8 mouse cellular contexts compared by ENCODE assay signal in the genomic region with DNA sequence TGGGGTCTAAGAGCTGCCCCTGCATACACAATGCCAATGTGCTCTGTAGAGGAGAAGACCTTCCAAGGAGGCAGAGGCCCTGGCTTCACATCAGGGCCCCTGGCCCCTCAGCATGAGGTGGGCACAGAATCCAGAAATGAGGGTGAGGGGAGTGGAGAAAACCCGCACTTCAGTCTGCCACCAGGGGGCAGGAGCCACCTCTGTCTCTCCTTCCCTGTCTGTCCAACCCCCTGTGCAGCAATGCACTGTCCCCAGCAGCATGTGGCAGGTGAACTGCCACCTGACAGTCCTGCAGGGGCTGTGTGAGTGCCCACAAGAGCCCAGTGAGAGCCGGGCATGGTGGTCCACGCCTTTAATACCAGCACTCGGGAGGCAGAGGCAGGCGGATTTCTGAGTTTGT. TPM values are rescaled to one million over a fixed set of nuclear protein-coding genes. Genes with fewer than 3 reads are reported as not detected.
DNase-seq lines count a peak whose midpoint lies in the region; TF ChIP-seq lines count a peak whose summit lies in the region.
"Had no signal": no experiment of that assay in that cellular context is flagged by ENCODE, and none has a peak within 500 bp of the region (broad histone marks: within the 10 kb centered on the region; RNA-seq: fewer than 3 reads in every experiment).

No protein-coding gene starts in this region.

- no peak overlapping the region for H3K27ac ChIP-seq in left cerebral cortex, adult 2 months
- H3K27ac ChIP-seq in ES-Bruce4 (ENCODE audit: insufficient read depth, low read length): no peak overlapping the region
- H3K27ac ChIP-seq in cortical plate, adult 2 months (ENCODE audit: insufficient read depth, low read length): no peak overlapping the region
- H3K27ac ChIP-seq in olfactory bulb, adult 2 months (ENCODE audit: insufficient read depth, low read depth, low read length): no peak overlapping the region
- H3K27ac ChIP-seq: limb, embryonic 12.5 days had no signal

- intact Hi-C loops in left cerebral cortex, adult 2 months (cut with DNase I): loop anchor here (10.0 kb wide), 1 partner anchor 1225 kb away; a partner anchor contains a TSS
- intact Hi-C loops in left cerebral cortex, postnatal 25 days (cut with DNase I): loop anchor here (2.0 kb wide), 1 partner anchor 47 kb away; no protein-coding TSS in a partner anchor

- 59% methylated on average over 5 of the region's 5 CpGs for WGBS in olfactory bulb, adult 2 months

- H3K9ac ChIP-seq in ES-Bruce4 (ENCODE audit: low read depth, poor library complexity, severe bottlenecking): no peak overlapping the region
- H3K9ac ChIP-seq: limb, embryonic 12.5 days had no signal

- no peak overlapping the region for H3K4me3 ChIP-seq in left cerebral cortex, adult 2 months
- H3K4me3 ChIP-seq in ES-Bruce4 (ENCODE audit: low read depth, low read length): no peak overlapping the region
- no peak overlapping the region for H3K4me3 ChIP-seq in cortical plate, adult 2 months (ENCODE audit: insufficient read depth, low read length)
- H3K4me3 ChIP-seq in olfactory bulb, adult 2 months (ENCODE audit: insufficient read depth, low read depth, low read length): no peak overlapping the region
- H3K4me3 ChIP-seq: limb, embryonic 12.5 days had no signal

- no peak for DNase-seq in left cerebral cortex, adult 2 months (ENCODE audit: extremely low spot score in 1 of 2, low spot score in 2 of 2)
- DNase-seq in left cerebral cortex, postnatal 25 days (ENCODE audit: low spot score in 2 of 2): no peak
- DNase-seq in layer of hippocampus, adult 9-11 months: no peak
- no peak for DNase-seq in left cerebral cortex, adult 8-10 months (ENCODE audit: low spot score in 2 of 2)

- no peaks in the 10 kb centered on the region for H3K36me3 ChIP-seq in ES-Bruce4 (ENCODE audit: control insufficient read depth, insufficient read depth, low read length, poor library complexity, severe bottlenecking)

- TF ChIP-seq EP300 in ES-Bruce4 (IDR thresholded peaks at IDR 0.05; ENCODE audit: insufficient read depth, low read depth, low read length): no peak

- H3K27me3 ChIP-seq in ES-Bruce4 (ENCODE audit: control insufficient read depth, insufficient read depth, low read length, poor library complexity, severe bottlenecking): no peaks in the 10 kb centered on the region
- H3K27me3 ChIP-seq: limb, embryonic 12.5 days had no signal

- TF ChIP-seq CTCF in left cerebral cortex, adult 2 months (IDR thresholded peaks at IDR 0.05): peak; percentile 49
- peak; percentile 74 for TF ChIP-seq CTCF in ES-Bruce4 (IDR thresholded peaks at IDR 0.05; ENCODE audit: low read depth, low read length)
- TF ChIP-seq CTCF in cortical plate, adult 2 months (IDR thresholded peaks at IDR 0.05; ENCODE audit: extremely low read depth, insufficient read depth, low read length): peak; percentile 32
- peak; percentile 27; the same call in 1 of the 2 replicates for TF ChIP-seq CTCF in olfactory bulb, adult 2 months (IDR thresholded peaks at IDR 0.05; ENCODE audit: insufficient read depth, low read depth, low read length)

- peaks cover 1% of the 10 kb centered on the region for H3K4me1 ChIP-seq in ES-Bruce4 (ENCODE audit: control insufficient read depth, insufficient read depth, low read length)
- no peaks in the 10 kb centered on the region for H3K4me1 ChIP-seq in cortical plate, adult 2 months (ENCODE audit: control insufficient read depth, insufficient read depth, low read length)
- peaks cover 3% of the 10 kb centered on the region; the same call in 1 of the 2 replicates for H3K4me1 ChIP-seq in olfactory bulb, adult 2 months (ENCODE audit: control insufficient read depth, insufficient read depth, low read length)
- H3K4me1 ChIP-seq: limb, embryonic 12.5 days had no signal

- TF ChIP-seq POLR2A in ES-Bruce4 (IDR thresholded peaks at IDR 0.05; ENCODE audit: insufficient read depth, low read length): no peak
- TF ChIP-seq POLR2A in cortical plate, adult 2 months (IDR thresholded peaks at IDR 0.05; ENCODE audit: extremely low read depth, insufficient read depth, low read length): no peak
- no peak for TF ChIP-seq POLR2A in olfactory bulb, adult 2 months (IDR thresholded peaks at IDR 0.05; ENCODE audit: insufficient read depth, low read depth, low read length)

- H3K9me3 ChIP-seq in ES-Bruce4 (replicated peaks; ENCODE audit: control insufficient read depth, insufficient read depth, low read length, poor library complexity, severe bottlenecking): no peaks in the 10 kb centered on the region
- H3K9me3 ChIP-seq: limb, embryonic 12.5 days had no signal

RNA-seq across cellular contexts. Expression of a gene that starts 14.1 kb away (rescaled TPM):
- 10 to 100 TPM; 41.0 to 41.7 TPM for total RNA-seq in left cerebral cortex, adult 2 months (2021)
- 10 to 100 TPM; 39.5 to 42.4 TPM for total RNA-seq in left cerebral cortex, postnatal 25 days (2021)
- 212 and 214 TPM in 2 replicates for polyA plus RNA-seq in ES-Bruce4 (2011; ENCODE audit: insufficient read depth, insufficient read length, low read depth, missing spikeins)
- polyA plus RNA-seq in cortical plate, adult 2 months (2012; rRNA removed): 69.3 and 78.3 TPM in 2 replicates
- 1,067 TPM in 1 of 2 replicates, not detected in the other for polyA plus RNA-seq in olfactory bulb, adult 2 months (2012; ENCODE audit: insufficient read depth, insufficient read length, low replicate concordance, missing spikeins)
- total RNA-seq in left cerebral cortex, adult 8-10 months (2022): 10 to 100 TPM; 36.8 to 51.7 (median 40.6) TPM

RNA-seq across cellular contexts. Expression of a gene that starts 25.2 kb away (rescaled TPM):
- total RNA-seq in left cerebral cortex, adult 2 months (2021): 100 to 1,000 TPM; 114 to 118 TPM
- total RNA-seq in left cerebral cortex, postnatal 25 days (2021): 100 to 1,000 TPM; 109 to 122 TPM
- polyA plus RNA-seq in ES-Bruce4 (2011; ENCODE audit: insufficient read depth, insufficient read length, low read depth, missing spikeins): 13.7 and 14.6 TPM in 2 replicates
- 76.7 and 77.7 TPM in 2 replicates for polyA plus RNA-seq in cortical plate, adult 2 months (2012; rRNA removed)
- polyA plus RNA-seq in olfactory bulb, adult 2 months (2012; ENCODE audit: insufficient read depth, insufficient read length, low replicate concordance, missing spikeins): not detected in 2 replicates
- total RNA-seq in left cerebral cortex, adult 8-10 months (2022): 100 to 1,000 TPM; 131 to 143 (median 137) TPM

RNA-seq across cellular contexts. Expression of a gene that starts 26.7 kb away (rescaled TPM):
- 100 to 1,000 TPM; 339 to 348 TPM for total RNA-seq in left cerebral cortex, adult 2 months (2021)
- 100 to 1,000 TPM; 349 to 350 TPM for total RNA-seq in left cerebral cortex, postnatal 25 days (2021)
- polyA plus RNA-seq in ES-Bruce4 (2011; ENCODE audit: insufficient read depth, insufficient read length, low read depth, missing spikeins): 132 and 136 TPM in 2 replicates
- 519 and 613 TPM in 2 replicates for polyA plus RNA-seq in cortical plate, adult 2 months (2012; rRNA removed)
- polyA plus RNA-seq in olfactory bulb, adult 2 months (2012; ENCODE audit: insufficient read depth, insufficient read length, low replicate concordance, missing spikeins): 444 TPM in 1 of 2 replicates, not detected in the other
- total RNA-seq in left cerebral cortex, adult 8-10 months (2022): 100 to 1,000 TPM; 348 to 374 (median 360) TPM
